ENCODE assay signal across 8 mouse cellular contexts in the genomic region with DNA sequence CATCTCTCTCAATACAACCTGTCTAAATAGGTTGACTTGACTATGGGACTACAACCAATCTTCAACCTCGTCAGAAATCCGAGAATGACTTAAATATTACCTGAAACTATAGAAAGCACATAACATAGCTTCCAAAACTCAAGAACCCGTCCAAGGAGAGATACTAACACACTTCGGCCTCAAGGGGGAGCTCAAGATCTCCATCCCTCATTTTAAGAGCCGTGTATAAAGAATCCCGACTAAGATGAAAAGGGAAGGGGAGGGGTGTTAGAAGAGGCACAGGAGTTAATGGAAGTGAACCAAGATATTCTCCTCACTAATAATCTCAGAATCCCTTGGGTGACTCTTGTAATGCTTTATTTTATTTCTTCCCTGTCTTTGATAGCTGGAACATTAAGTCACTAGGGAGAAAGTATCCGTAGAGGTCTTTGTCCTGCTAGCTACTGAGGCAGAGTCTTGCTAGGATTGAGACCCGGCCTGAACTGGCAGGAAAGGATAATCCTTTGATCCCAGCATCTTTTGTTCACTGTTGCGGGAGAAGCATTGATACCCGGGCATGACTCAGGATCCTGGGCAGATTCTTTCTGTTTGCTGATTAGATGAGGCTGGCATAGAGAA. TPM values are rescaled to one million over a fixed set of nuclear protein-coding genes. Genes with fewer than 3 reads are reported as not detected.
DNase-seq lines count a peak whose midpoint lies in the region.

No protein-coding gene starts in this region.

- peak; percentile 22 for DNase-seq in adrenal gland, adult 2 months
- DNase-seq in adrenal gland, postnatal 25 days: no peak
- peak; percentile 91 for DNase-seq in ZHBTc4 (ENCODE audit: low read depth, low spot score)
- peak; percentile 75 for DNase-seq in embryo, embryonic 11.5 days (ENCODE audit: low read depth, low spot score)
- peak; percentile 39 to 72 for DNase-seq in heart, postnatal 14 days
- peak; percentile 50 to 60 for DNase-seq in kidney, postnatal 4 days
- peak; percentile 77 for DNase-seq in lung, postnatal 36 days
- peak; percentile 29 to 30 for DNase-seq in right cerebral cortex, postnatal 36 days (ENCODE audit: low spot score in 2 of 2)

- intact Hi-C loops in heart, postnatal 14 days (cut with DNase I): loop anchor here (1.0 kb wide), 1 partner anchor 267 kb away; a partner anchor contains a TSS

RNA-seq across cellular contexts. Expression of a gene that starts 17.3 kb away (rescaled TPM):
- total RNA-seq in adrenal gland, adult 2 months (2021): 10 to 100 TPM; 49.3 to 71.0 TPM
- polyA plus RNA-seq in adrenal gland, adult 2 months (2012; rRNA removed): 5.7 and 10.6 TPM in 2 replicates
- total RNA-seq in adrenal gland, postnatal 25 days (2021): 61.3 and 63.6 TPM in 2 replicates
- 10 to 100 TPM; 27.1 to 31.3 TPM for total RNA-seq in heart, postnatal 14 days (2021)

RNA-seq across cellular contexts. Expression of a gene that starts 57.1 kb away (rescaled TPM):
- total RNA-seq in adrenal gland, adult 2 months (2021): 10 to 100 TPM; 84.6 to 85.3 TPM
- polyA plus RNA-seq in adrenal gland, adult 2 months (2012; rRNA removed): 36.6 and 69.6 TPM in 2 replicates
- 65.8 and 69.5 TPM in 2 replicates for total RNA-seq in adrenal gland, postnatal 25 days (2021)
- total RNA-seq in heart, postnatal 14 days (2021): 10 to 100 TPM; 52.0 to 61.7 TPM
